Mouse (Mus musculus): ENCODE measurements around the gene Map4. TPM values are rescaled to one million over a fixed set of nuclear protein-coding genes. Genes with fewer than 3 reads are reported as not detected.

Map4 gene
- polyA plus RNA-seq, 1 experiment from 2014 or later = 77.6 TPM

- no peak overlapping the region for H3K9ac ChIP-seq
- H3K4me1 ChIP-seq (replicated peaks) = peaks cover 11% of the 10 kb centered on the region
- 0 out of 2 replicates have a peak overlapping the region, but pooled peaks have one; percentile 19 for H3K27ac ChIP-seq
- ATAC-seq (replicated peaks; ENCODE audit: insufficient number of reproducible peaks, insufficient read depth, low FRiP score, low read depth) = no peak
- no peak overlapping the region for H3K4me2 ChIP-seq
- H3K27me3 ChIP-seq = no peaks in the 10 kb centered on the region
- 56% methylated on average over 8 of the region's 8 CpGs for WGBS
- H3K4me3 ChIP-seq = no peak overlapping the region
- H3K36me3 ChIP-seq = no peaks in the 10 kb centered on the region
- H3K9me3 ChIP-seq (replicated peaks) = no peaks in the 10 kb centered on the region
These were observed 31.5 kb upstream of the Map4 start for GRCm38 (mm10) chr9:109899774-109900173.

- Histone ChIP-seq H3K9ac (no peak overlapping the region), H3K36me3 (no peaks in the 10 kb centered on the region), H3K9me3 (replicated peaks) (no peaks in the 10 kb centered on the region), H3K27me3 (no peaks in the 10 kb centered on the region), H3K4me3 (no peak overlapping the region), H3K4me2 (no peak overlapping the region), H3K4me1 (replicated peaks) (peaks cover 9% of the 10 kb centered on the region), H3K27ac (no peak overlapping the region)
- ATAC-seq (replicated peaks; ENCODE audit: insufficient number of reproducible peaks, insufficient read depth, low FRiP score, low read depth) = no peak
- 59% methylated on average over 3 of the region's 3 CpGs for WGBS
These were observed 30.7 kb upstream of the Map4 start for GRCm38 (mm10) chr9:109900604-109901003.

- WGBS = 64% methylated on average over 4 of the region's 4 CpGs
- ATAC-seq (replicated peaks; ENCODE audit: insufficient number of reproducible peaks, insufficient read depth, low FRiP score, low read depth) = no peak
- Histone ChIP-seq H3K4me2 (no peak overlapping the region), H3K27ac (no peak overlapping the region), H3K4me3 (no peak overlapping the region), H3K9ac (no peak overlapping the region), H3K4me1 (replicated peaks) (peaks cover 9% of the 10 kb centered on the region), H3K27me3 (no peaks in the 10 kb centered on the region), H3K9me3 (replicated peaks) (no peaks in the 10 kb centered on the region), H3K36me3 (no peaks in the 10 kb centered on the region)
These were observed 29.0 kb upstream of the Map4 start for GRCm38 (mm10) chr9:109902246-109902645.

- no peak overlapping the region for H3K9ac ChIP-seq
- 69% methylated on average over 5 of the region's 5 CpGs for WGBS
- peaks cover 13% of the 10 kb centered on the region for H3K4me1 ChIP-seq (replicated peaks)
- no peaks in the 10 kb centered on the region for H3K36me3 ChIP-seq
- no peak overlapping the region for H3K27ac ChIP-seq
- no peaks in the 10 kb centered on the region for H3K9me3 ChIP-seq (replicated peaks)
- no peaks in the 10 kb centered on the region for H3K27me3 ChIP-seq
- H3K4me3 ChIP-seq = no peak overlapping the region
- ATAC-seq (replicated peaks; ENCODE audit: insufficient number of reproducible peaks, insufficient read depth, low FRiP score, low read depth) = no peak
- no peak overlapping the region for H3K4me2 ChIP-seq
These were observed 28.5 kb upstream of the Map4 start for GRCm38 (mm10) chr9:109902740-109903139.

GRCm38 (mm10) chr9:109907300-109907699 lies 24.0 kb upstream of the Map4 start:
- H3K4me3 ChIP-seq = no peak overlapping the region
- 0 out of 2 replicates have a peak overlapping the region, but pooled peaks have one; percentile 11 for H3K27ac ChIP-seq
- H3K4me2 ChIP-seq = no peak overlapping the region
- WGBS = 45% methylated on average over 8 of the region's 8 CpGs
- ATAC-seq (replicated peaks; ENCODE audit: insufficient number of reproducible peaks, insufficient read depth, low FRiP score, low read depth) = no peak
- H3K9me3 ChIP-seq (replicated peaks) = no peaks in the 10 kb centered on the region
- H3K27me3 ChIP-seq = no peaks in the 10 kb centered on the region
- H3K9ac ChIP-seq = no peak overlapping the region
- peaks cover 4% of the 10 kb centered on the region for H3K4me1 ChIP-seq (replicated peaks)
- no peaks in the 10 kb centered on the region for H3K36me3 ChIP-seq

GRCm38 (mm10) chr9:109907774-109908465 lies 23.3 kb upstream of the Map4 start:
- H3K9ac ChIP-seq = no peak overlapping the region
- no peaks in the 10 kb centered on the region for H3K27me3 ChIP-seq
- no peak for ATAC-seq (replicated peaks; ENCODE audit: insufficient number of reproducible peaks, insufficient read depth, low FRiP score, low read depth)
- H3K9me3 ChIP-seq (replicated peaks) = no peaks in the 10 kb centered on the region
- H3K4me2 ChIP-seq = no peak overlapping the region
- H3K4me3 ChIP-seq = no peak overlapping the region
- no peaks in the 10 kb centered on the region for H3K36me3 ChIP-seq
- H3K4me1 ChIP-seq (replicated peaks) = peaks cover 4% of the 10 kb centered on the region
- WGBS = 58% methylated on average over 6 of the region's 6 CpGs
- no peak overlapping the region for H3K27ac ChIP-seq

GRCm38 (mm10) chr9:109909102-109909501 lies 22.2 kb upstream of the Map4 start:
- 86% methylated on average over 8 of the region's 8 CpGs for WGBS
- Histone ChIP-seq H3K4me2 (no peak overlapping the region), H3K9ac (no peak overlapping the region), H3K27ac (no peak overlapping the region), H3K27me3 (no peaks in the 10 kb centered on the region), H3K9me3 (replicated peaks) (no peaks in the 10 kb centered on the region), H3K4me3 (no peak overlapping the region), H3K36me3 (no peaks in the 10 kb centered on the region), H3K4me1 (replicated peaks) (peaks cover 4% of the 10 kb centered on the region)
- ATAC-seq (replicated peaks; ENCODE audit: insufficient number of reproducible peaks, insufficient read depth, low FRiP score, low read depth) = no peak

GRCm38 (mm10) chr9:109909926-109910325 lies 21.3 kb upstream of the Map4 start:
- H3K9ac ChIP-seq = no peak overlapping the region
- no peaks in the 10 kb centered on the region for H3K36me3 ChIP-seq
- H3K4me3 ChIP-seq = no peak overlapping the region
- 93% methylated on average over 4 of the region's 4 CpGs for WGBS
- peaks cover 4% of the 10 kb centered on the region for H3K4me1 ChIP-seq (replicated peaks)
- H3K4me2 ChIP-seq = no peak overlapping the region
- no peak for ATAC-seq (replicated peaks; ENCODE audit: insufficient number of reproducible peaks, insufficient read depth, low FRiP score, low read depth)
- H3K9me3 ChIP-seq (replicated peaks) = no peaks in the 10 kb centered on the region
- no peak overlapping the region for H3K27ac ChIP-seq
- H3K27me3 ChIP-seq = no peaks in the 10 kb centered on the region

GRCm38 (mm10) chr9:109911779-109912178 lies 19.5 kb upstream of the Map4 start:
- no peak overlapping the region for H3K4me3 ChIP-seq
- no peak overlapping the region for H3K4me2 ChIP-seq
- no peak for ATAC-seq (replicated peaks; ENCODE audit: insufficient number of reproducible peaks, insufficient read depth, low FRiP score, low read depth)
- H3K36me3 ChIP-seq = no peaks in the 10 kb centered on the region
- no peaks in the 10 kb centered on the region for H3K27me3 ChIP-seq
- no peak overlapping the region for H3K9ac ChIP-seq
- WGBS = 72% methylated on average over 7 of the region's 7 CpGs
- peaks cover 4% of the 10 kb centered on the region for H3K4me1 ChIP-seq (replicated peaks)
- no peaks in the 10 kb centered on the region for H3K9me3 ChIP-seq (replicated peaks)
- H3K27ac ChIP-seq = no peak overlapping the region

GRCm38 (mm10) chr9:109914269-109914926 lies 16.9 kb upstream of the Map4 start:
- Histone ChIP-seq H3K36me3 (no peaks in the 10 kb centered on the region), H3K4me2 (no peak overlapping the region), H3K9me3 (replicated peaks) (no peaks in the 10 kb centered on the region), H3K27ac (no peak overlapping the region), H3K4me1 (replicated peaks) (no peaks in the 10 kb centered on the region; the same call in 1 of the 2 replicates), H3K9ac (no peak overlapping the region), H3K27me3 (no peaks in the 10 kb centered on the region), H3K4me3 (no peak overlapping the region)
- no peak for ATAC-seq (replicated peaks; ENCODE audit: insufficient number of reproducible peaks, insufficient read depth, low FRiP score, low read depth)
- WGBS = 58% methylated on average over 4 of the region's 4 CpGs

- Histone ChIP-seq H3K27me3 (no peaks in the 10 kb centered on the region), H3K27ac (no peak overlapping the region), H3K4me3 (no peak overlapping the region), H3K4me2 (no peak overlapping the region), H3K4me1 (replicated peaks) (no peaks in the 10 kb centered on the region; the same call in 1 of the 2 replicates), H3K36me3 (no peaks in the 10 kb centered on the region), H3K9ac (no peak overlapping the region), H3K9me3 (replicated peaks) (no peaks in the 10 kb centered on the region)
- WGBS = 65% methylated on average over 2 of the region's 2 CpGs
- no peak for ATAC-seq (replicated peaks; ENCODE audit: insufficient number of reproducible peaks, insufficient read depth, low FRiP score, low read depth)
These were observed 13.3 kb upstream of the Map4 start for GRCm38 (mm10) chr9:109917931-109918330.

GRCm38 (mm10) chr9:109929131-109929530 lies 2.1 kb upstream of the Map4 start:
- Histone ChIP-seq H3K36me3 (no peaks in the 10 kb centered on the region), H3K27me3 (no peaks in the 10 kb centered on the region), H3K9ac (no peak overlapping the region), H3K4me3 (no peak overlapping the region), H3K27ac (no peak overlapping the region), H3K4me2 (no peak overlapping the region), H3K9me3 (replicated peaks) (no peaks in the 10 kb centered on the region), H3K4me1 (replicated peaks) (peaks cover 14% of the 10 kb centered on the region)
- ATAC-seq (replicated peaks; ENCODE audit: insufficient number of reproducible peaks, insufficient read depth, low FRiP score, low read depth) = no peak
- 94% methylated on average over 3 of the region's 3 CpGs for WGBS

Data from heart, embryonic 15.5 days (tissue).